Mouse (Mus musculus): ENCODE measurements at regions not wholly inside any gene's neighbourhood (a gene's known extent, or its start where the extent isn't known, plus 50 kb on each side); places are given as distances from the start of the nearest gene placed in this dataset.

DNA sequence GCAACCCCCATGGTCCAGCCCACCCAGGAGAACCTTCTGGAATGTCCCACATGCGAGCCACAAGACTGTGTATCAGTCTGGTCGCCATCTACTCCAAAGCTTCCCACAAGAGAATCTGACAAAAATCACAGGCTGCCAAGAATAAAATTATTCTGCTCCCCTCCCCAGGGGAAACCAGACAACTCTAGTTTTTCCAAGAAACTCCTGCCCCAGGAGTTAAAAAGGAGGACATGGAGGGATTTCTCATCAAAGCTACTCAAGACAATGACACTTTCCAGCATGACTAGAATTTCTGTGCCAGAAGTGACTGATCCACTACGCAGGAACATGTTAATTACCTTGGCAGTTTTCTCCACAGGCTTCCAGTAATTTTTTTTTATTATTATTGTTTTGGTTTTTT is 98.4 kb downstream of the Psmg1 start:
- TF ChIP-seq POLR2A (IDR thresholded peaks at IDR 0.05; ENCODE audit: borderline replicate concordance, control insufficient read depth, low read depth, low read length) (no peak), CTCF (IDR thresholded peaks at IDR 0.05; ENCODE audit: control insufficient read depth, insufficient read depth, low read length) (no peak)

Measured in bone marrow, adult 2 months (tissue).